Mouse (Mus musculus) gastrocnemius, postnatal 10 days (tissue): ENCODE results near the gene Igsf3. TPM values are rescaled to one million over a fixed set of nuclear protein-coding genes. Genes with fewer than 3 reads are reported as not detected.

Source experiments
- DNase-seq: peaks from one replicate; pipeline ENCODE4 v3.0.0; 2021; ENCODE audit warnings: mixed read lengths
- total RNA-seq, 2 experiments: library from RNA; stranded (reverse); gene quantifications; 2 replicates each; pipeline ENCODE4 v1.2.3; 2021

Igsf3 gene
- total RNA-seq, 2 experiments from 2014 or later = 15.6 to 20.5 TPM

DNA sequence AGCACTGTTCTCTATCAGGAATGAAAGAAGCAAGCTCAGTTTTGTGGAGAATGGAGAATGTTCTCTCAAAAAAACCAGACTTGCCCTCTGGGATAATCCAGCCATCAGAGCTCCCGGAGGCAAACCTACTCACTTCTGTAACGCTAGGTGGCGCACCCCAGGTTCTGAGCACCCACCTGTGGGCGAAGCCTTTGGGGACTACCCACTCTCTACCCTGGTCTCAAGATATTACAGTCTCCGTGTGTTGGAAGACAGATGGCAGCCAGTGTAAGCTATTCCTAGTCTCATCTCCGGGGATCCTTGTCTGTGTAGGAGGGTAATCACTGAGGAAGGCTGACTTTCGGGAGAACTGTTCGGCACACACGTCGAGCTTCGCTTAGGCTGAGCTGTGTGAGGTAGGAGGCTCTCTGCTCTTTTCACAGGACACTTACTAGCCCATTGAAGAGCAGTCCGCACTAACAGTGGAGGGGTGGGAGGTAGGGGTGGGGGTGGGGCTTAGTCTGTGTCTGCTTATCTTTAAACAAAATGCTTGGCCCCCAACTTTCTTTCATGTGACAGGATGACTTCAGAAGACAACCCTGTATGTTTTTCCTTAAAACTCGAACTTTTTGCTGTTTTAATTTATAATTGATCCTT lies 4.4 kb upstream of the Igsf3 start:
- DNase-seq = peak; percentile 59

DNA sequence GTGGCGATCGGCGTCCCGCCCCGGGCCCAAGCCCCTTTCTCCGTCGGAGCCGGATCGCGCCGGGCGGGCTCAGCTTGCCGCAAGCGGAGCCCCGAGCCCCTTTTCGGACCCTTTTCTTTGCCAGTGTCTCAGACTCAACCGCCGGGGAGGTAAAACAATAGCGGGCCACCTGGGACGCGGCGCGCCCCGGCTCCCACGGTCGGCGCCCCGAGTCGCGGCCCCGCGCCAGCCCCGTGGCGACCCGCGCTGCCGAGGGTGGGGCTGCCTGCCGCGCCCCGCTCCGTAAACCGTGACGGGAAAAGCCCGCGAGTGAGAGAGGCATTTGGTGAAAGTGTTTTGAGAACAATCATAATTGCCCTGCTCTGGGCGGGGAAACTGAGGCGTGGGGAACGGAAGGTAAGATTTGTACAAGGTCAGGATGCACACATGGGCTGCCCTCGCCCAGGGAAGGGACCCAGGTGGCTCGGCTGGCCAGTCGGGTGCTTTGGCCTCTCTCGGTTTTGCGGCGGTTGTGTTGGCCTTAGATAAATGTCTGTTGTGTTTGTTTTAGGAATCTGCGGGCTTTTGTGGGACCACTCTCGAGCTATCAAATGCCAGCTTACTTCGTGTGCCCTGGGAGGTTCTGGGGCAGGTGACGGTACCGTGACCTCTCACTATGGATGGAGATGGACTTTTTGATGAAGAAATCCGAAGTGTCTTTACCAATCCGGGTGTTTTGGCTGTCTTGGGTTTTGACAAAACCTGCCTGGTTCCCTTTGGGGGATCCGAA lies 557 bp downstream of the Igsf3 start:
- no peak for DNase-seq

GRCm38 (mm10) chr3:101378102-101378501 lies 1.2 kb downstream of the Igsf3 start:
- DNase-seq = no peak

- peak; percentile 42 for DNase-seq
These were observed 2.9 kb downstream of the Igsf3 start for GRCm38 (mm10) chr3:101379789-101380188.

DNA sequence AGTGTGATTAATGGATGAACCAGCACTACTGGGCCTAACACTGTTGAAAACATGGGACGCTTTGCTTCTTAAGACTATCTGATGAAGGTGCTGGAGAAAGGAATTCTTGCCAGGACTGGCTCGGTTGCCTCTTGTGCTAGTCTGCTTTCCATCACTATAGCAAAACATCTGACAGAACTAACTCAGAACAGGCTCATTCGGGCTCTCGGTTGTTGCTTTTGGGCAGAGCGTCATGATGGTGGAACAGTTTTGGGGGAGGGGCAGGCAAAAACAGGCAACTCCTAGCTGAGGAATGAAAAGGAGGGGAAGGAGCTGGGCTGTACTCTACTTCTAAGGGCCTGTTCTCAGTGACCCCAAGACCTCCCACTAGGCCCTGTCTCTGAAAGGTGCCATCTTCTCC lies 4.8 kb downstream of the Igsf3 start:
- DNase-seq = no peak

DNA sequence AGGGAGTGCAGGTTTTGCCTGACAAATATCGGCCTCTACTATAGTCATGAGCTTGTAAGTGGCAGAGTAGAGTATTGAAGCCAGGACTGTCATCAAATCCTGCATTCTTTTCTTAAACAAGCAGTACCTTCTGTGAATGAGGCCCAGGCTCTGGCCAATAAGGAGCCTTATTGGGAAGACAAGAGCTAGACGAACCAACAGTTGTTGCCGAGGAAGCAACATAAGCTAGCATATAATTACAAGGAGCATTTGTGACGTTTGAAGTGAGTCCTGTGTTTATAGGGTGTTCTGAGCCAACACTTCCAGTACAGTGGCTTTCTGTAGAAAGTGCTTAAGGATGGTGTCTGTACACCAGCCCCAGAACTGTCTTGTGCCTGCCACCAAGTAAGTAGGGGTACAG lies 5.9 kb downstream of the Igsf3 start:
- no peak for DNase-seq

- no peak for DNase-seq
These were observed 9.6 kb downstream of the Igsf3 start for GRCm38 (mm10) chr3:101386430-101387016.

DNA sequence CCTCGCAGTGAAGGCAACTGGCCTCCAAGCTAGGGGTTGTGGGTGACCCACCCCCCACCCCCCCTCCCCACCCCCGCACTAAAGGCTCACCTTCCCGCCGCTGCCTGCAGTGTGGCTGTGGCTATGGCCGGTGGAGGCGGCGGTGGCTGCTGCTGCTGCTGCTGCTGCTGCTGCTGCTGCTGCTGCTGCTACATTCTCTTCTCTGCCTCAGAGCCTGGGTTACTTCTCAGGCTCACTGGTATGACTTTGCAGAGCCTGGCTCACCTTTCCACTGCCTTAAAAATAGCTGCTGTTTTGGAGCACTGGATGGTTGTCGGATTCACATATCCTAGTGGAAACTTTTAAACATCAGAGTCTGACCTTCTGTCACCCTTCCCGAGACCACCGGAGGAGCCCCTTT lies 11.0 kb downstream of the Igsf3 start:
- DNase-seq = no peak

GRCm38 (mm10) chr3:101389566-101389965 lies 12.7 kb downstream of the Igsf3 start:
- no peak for DNase-seq

DNA sequence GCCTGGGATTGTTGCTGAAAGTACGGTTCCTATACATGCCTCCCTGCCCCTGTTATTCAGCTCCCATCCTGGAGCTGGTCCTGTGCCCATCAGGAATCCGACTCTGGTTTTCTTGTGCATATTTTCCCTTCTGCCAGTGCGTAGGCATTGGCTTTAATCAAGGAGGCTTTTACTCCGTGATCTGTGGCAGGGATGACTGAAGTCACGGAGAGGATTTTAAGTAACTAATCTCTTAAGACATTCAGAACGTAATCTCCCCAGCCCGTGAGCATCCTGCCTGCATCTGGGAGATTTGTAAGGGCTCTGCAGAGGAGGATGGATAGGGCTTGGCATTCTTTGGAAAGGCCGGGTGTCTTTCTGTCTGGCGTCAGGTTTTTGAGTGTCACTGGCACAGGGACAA lies 13.6 kb downstream of the Igsf3 start:
- no peak for DNase-seq

DNA sequence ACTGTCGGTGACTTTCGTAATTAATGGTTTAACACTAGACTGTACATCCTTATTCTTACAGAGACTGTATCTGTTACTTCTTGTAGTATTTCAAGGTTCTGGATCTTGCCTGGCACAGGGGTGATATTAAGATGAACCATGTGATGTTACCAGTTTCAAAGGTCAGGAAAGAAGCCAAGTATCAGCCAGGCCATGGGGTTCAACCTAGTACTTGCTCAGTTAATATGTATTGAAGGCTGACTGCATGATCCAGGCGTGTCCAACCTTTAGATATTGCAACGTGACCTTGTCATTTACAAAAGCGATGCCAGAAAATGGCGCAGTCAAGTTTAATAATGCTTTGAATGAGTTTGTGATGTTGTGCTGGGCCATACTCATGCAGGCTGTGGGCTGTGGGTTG lies 15.1 kb downstream of the Igsf3 start:
- no peak for DNase-seq

GRCm38 (mm10) chr3:101393103-101393644 lies 16.3 kb downstream of the Igsf3 start:
- DNase-seq = peak; percentile 73

- DNase-seq = no peak
These were observed 17.0 kb downstream of the Igsf3 start for GRCm38 (mm10) chr3:101393659-101394539.

- DNase-seq = no peak
These were observed 18.5 kb downstream of the Igsf3 start for GRCm38 (mm10) chr3:101395341-101395740.

DNA sequence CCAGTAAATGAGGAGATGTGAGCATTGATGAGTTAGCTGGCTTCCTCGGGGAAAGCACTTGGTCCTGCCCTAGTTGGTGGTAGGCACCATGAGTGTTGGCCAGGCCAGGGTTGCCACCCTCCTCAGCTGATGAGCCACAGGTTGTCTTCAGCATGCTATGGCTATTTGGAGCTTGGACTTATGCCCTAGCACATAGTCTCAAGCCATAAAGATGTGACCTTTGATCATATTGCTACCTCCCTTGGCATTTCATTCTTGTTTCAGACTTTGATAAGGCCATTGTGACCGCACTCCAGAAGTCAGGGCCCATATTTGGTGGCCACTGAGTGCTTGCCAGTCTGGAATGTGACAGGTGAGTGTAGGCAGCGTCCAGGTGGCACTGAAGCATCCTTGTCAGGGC lies 19.2 kb downstream of the Igsf3 start:
- no peak for DNase-seq

GRCm38 (mm10) chr3:101396726-101397263 lies 19.9 kb downstream of the Igsf3 start:
- no peak for DNase-seq

DNA sequence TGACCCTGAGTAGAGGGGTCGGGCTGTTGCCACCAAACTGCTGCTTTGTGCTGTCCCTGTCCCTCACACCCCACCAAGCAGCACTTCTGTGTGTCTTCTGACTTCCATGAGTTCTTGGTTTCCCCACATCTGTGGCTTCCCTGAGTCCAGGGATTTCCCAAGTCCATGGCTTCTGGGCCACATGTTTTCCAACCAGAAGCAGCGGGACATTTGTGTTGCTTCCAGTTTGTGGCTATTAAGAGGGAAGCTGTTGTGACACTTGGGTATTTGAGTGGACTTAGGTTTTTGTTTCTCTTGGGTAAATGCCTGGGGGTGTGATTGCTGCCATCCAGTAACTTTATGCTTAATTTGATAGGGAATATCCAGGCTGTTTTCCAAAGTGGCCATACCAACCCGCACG lies 20.5 kb downstream of the Igsf3 start:
- no peak for DNase-seq

DNA sequence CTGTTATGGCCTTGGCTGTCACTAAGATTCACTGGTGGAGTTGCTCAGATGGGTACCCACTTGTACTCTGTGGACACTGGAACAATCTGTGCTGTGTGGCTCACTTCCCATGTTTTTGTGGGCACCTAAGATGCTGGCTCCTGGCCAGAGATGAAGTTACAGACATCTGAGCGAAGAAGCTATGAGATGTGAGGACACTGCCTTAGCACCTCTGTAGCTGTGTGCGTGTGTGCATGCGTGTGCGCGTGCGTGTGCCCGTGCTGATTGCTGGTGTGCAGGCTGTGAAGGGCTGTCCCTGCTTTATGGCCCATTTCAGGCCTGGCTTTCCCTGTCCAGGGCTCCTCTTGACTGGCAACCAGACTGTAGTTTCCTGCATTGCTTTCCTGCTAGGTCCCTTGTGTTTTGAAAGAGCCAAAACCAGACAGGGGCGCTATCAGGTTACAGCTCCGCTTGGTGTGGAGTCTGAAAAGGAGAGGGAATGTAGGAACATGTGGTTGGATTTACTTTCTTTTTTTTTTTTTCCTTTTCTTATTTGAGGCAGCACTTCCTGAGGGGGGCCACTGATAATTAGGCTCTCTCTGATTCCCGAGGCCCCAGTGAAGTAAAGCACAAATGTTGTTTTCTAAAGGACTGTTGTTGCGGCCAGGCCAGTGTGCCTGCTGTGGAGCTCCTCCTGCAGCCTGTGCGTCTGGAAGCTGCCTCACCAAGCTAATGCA lies 21.3 kb downstream of the Igsf3 start:
- no peak for DNase-seq

- DNase-seq = no peak
These were observed 22.0 kb downstream of the Igsf3 start for GRCm38 (mm10) chr3:101398877-101399276.

GRCm38 (mm10) chr3:101401501-101401900 lies 24.6 kb downstream of the Igsf3 start:
- no peak for DNase-seq
